ENCODE assay signal across 9 mouse cellular contexts in genomic region chrX:48093555-48093954, GRCm38 (mm10). TPM values are rescaled to one million over a fixed set of nuclear protein-coding genes. Genes with fewer than 3 reads are reported as not detected.
DNase-seq lines count a peak whose midpoint lies in the region; ATAC-seq and TF ChIP-seq lines count a peak whose summit lies in the region.
"Had no signal": no experiment of that assay in that cellular context is flagged by ENCODE, and none has a peak within 500 bp of the region (broad histone marks: within the 10 kb centered on the region; RNA-seq: fewer than 3 reads in every experiment).

No protein-coding gene starts in this region.

- no peak overlapping the region for H3K4me2 ChIP-seq in lung, postnatal 0 days (replicated peaks; ENCODE audit: low read depth, low read length)
- H3K4me2 ChIP-seq in hindbrain, embryonic 13.5 days = no peak overlapping the region
- H3K4me2 ChIP-seq: midbrain, embryonic 12.5 days had no signal

- no peaks in the 10 kb centered on the region for H3K36me3 ChIP-seq in lung, postnatal 0 days (ENCODE audit: insufficient read depth, low read length)
- no peaks in the 10 kb centered on the region for H3K36me3 ChIP-seq in midbrain, embryonic 10.5 days
- H3K36me3 ChIP-seq in hindbrain, embryonic 13.5 days = no peaks in the 10 kb centered on the region
- H3K36me3 ChIP-seq: midbrain, embryonic 12.5 days had no signal

- no peaks in the 10 kb centered on the region for H3K4me1 ChIP-seq in lung, postnatal 0 days (ENCODE audit: insufficient read depth, low read depth, low read length)
- H3K4me1 ChIP-seq in midbrain, embryonic 10.5 days = no peaks in the 10 kb centered on the region
- no peaks in the 10 kb centered on the region for H3K4me1 ChIP-seq in hindbrain, embryonic 13.5 days (replicated peaks)
- H3K4me1 ChIP-seq: midbrain, embryonic 12.5 days had no signal

- 23% methylated on average over 3 of the region's 3 CpGs for WGBS in lung, postnatal 0 days
- 45% methylated on average over 3 of the region's 3 CpGs for WGBS in midbrain, embryonic 10.5 days
- WGBS in hindbrain, embryonic 13.5 days = 49% methylated on average over 3 of the region's 3 CpGs

- no peak for TF ChIP-seq POLR2A in brain, embryonic 14.5 days (IDR thresholded peaks at IDR 0.05; ENCODE audit: borderline replicate concordance, extremely low read depth, insufficient read depth, insufficient read length, poor library complexity, severe bottlenecking)

- H3K27me3 ChIP-seq in lung, postnatal 0 days (replicated peaks; ENCODE audit: insufficient read depth, low read length) = no peaks in the 10 kb centered on the region
- 0 out of 2 replicates have a peak, but pooled peaks cover 5% of the 10 kb centered on the region for H3K27me3 ChIP-seq in midbrain, embryonic 10.5 days (ENCODE audit: low read depth, poor library complexity, severe bottlenecking)
- no peaks in the 10 kb centered on the region for H3K27me3 ChIP-seq in hindbrain, embryonic 13.5 days
- H3K27me3 ChIP-seq: midbrain, embryonic 12.5 days had no signal

- peak; percentile 58 for TF ChIP-seq CTCF in lung, postnatal 0 days (IDR thresholded peaks at IDR 0.05)
- TF ChIP-seq CTCF in brain, embryonic 14.5 days (IDR thresholded peaks at IDR 0.05; ENCODE audit: borderline replicate concordance, extremely low read depth, insufficient read depth, insufficient read length) = peak; percentile 27; the same call in 1 of the 2 replicates

- H3K4me3 ChIP-seq in lung, postnatal 0 days (ENCODE audit: low read depth, low read length) = no peak overlapping the region
- H3K4me3 ChIP-seq in midbrain, embryonic 10.5 days = no peak overlapping the region
- H3K4me3 ChIP-seq in hindbrain, embryonic 13.5 days = no peak overlapping the region
- H3K4me3 ChIP-seq: midbrain, embryonic 12.5 days had no signal

- intact Hi-C loops in heart, postnatal 36 days (cut with DNase I) = no loop called here

- H3K27ac ChIP-seq in lung, postnatal 0 days (ENCODE audit: low read length) = no peak overlapping the region
- no peak overlapping the region for H3K27ac ChIP-seq in midbrain, embryonic 10.5 days (replicated peaks)
- H3K27ac ChIP-seq in hindbrain, embryonic 13.5 days = no peak overlapping the region
- H3K27ac ChIP-seq: midbrain, embryonic 12.5 days had no signal

- peak; percentile 88 for DNase-seq in heart, adult 11 months
- DNase-seq in heart, postnatal 36 days = no peak
- peak; percentile 21 for DNase-seq in lung, postnatal 0 days (ENCODE audit: low spot score)
- no peak for DNase-seq in lung, postnatal 25 days (ENCODE audit: low spot score)
- no peak for DNase-seq in brain, embryonic 14.5 days (ENCODE audit: low read depth)
- DNase-seq in thymus, postnatal 14 days = peak; percentile 40
- DNase-seq in midbrain, embryonic 10.5 days (ENCODE audit: low spot score) = no peak

- H3K9ac ChIP-seq in lung, postnatal 0 days (replicated peaks; ENCODE audit: low read depth) = no peak overlapping the region
- H3K9ac ChIP-seq in hindbrain, embryonic 13.5 days = no peak overlapping the region
- H3K9ac ChIP-seq: midbrain, embryonic 12.5 days had no signal

- ATAC-seq in lung, postnatal 0 days = peak; percentile 43; the same call in 1 of the 2 replicates
- ATAC-seq in hindbrain, embryonic 13.5 days (ENCODE audit: low FRiP score) = no peak

- no peaks in the 10 kb centered on the region for H3K9me3 ChIP-seq in lung, postnatal 0 days (ENCODE audit: low read length)
- H3K9me3 ChIP-seq in midbrain, embryonic 10.5 days (replicated peaks) = no peaks in the 10 kb centered on the region
- H3K9me3 ChIP-seq in hindbrain, embryonic 13.5 days = no peaks in the 10 kb centered on the region
- H3K9me3 ChIP-seq: midbrain, embryonic 12.5 days had no signal

- TF ChIP-seq EP300 in lung, postnatal 0 days (IDR thresholded peaks at IDR 0.05) = no peak

RNA-seq across cellular contexts. Expression of gene Xpnpep2, which starts 15.0 kb away (rescaled TPM):
- total RNA-seq in heart, postnatal 36 days (2021) = 1 to 10 TPM; 1.6 to 2.8 TPM
- polyA plus RNA-seq in lung, postnatal 0 days (2015; fragmentation: Nextera tagmentation; extraction: Ambion mirVana) = 0.54 and 0.64 TPM in 2 replicates
- polyA plus RNA-seq in brain, embryonic 14.5 days (2012; rRNA removed) = 0.53 and 0.90 TPM in 2 replicates
- 1.9 and 2.2 TPM in 2 replicates for polyA plus RNA-seq in midbrain, embryonic 10.5 days (2016; fragmentation: Nextera tagmentation; extraction: Ambion mirVana)
- 0.69 and 0.78 TPM in 2 replicates for polyA plus RNA-seq in hindbrain, embryonic 13.5 days (2015; fragmentation: Nextera tagmentation; extraction: Ambion mirVana)

RNA-seq across cellular contexts. Expression of gene Sash3, which starts 52.7 kb away (rescaled TPM):
- 1 to 10 TPM; 1.6 TPM for total RNA-seq in heart, postnatal 36 days (2021)
- 4.5 and 4.8 TPM in 2 replicates for polyA plus RNA-seq in lung, postnatal 0 days (2015; fragmentation: Nextera tagmentation; extraction: Ambion mirVana)
- 0.83 and 1.0 TPM in 2 replicates for polyA plus RNA-seq in brain, embryonic 14.5 days (2012; rRNA removed)
- 1.3 and 1.5 TPM in 2 replicates for polyA plus RNA-seq in midbrain, embryonic 10.5 days (2016; fragmentation: Nextera tagmentation; extraction: Ambion mirVana)
- polyA plus RNA-seq in hindbrain, embryonic 13.5 days (2015; fragmentation: Nextera tagmentation; extraction: Ambion mirVana) = 1.1 and 1.3 TPM in 2 replicates

RNA-seq across cellular contexts. Expression of gene Apln, which starts 58.9 kb away (rescaled TPM):
- total RNA-seq in heart, postnatal 36 days (2021) = 10 to 100 TPM in 1 of 2 experiments, 1 to 10 TPM in 1; 8.4 to 14.5 TPM
- polyA plus RNA-seq in lung, postnatal 0 days (2015; fragmentation: Nextera tagmentation; extraction: Ambion mirVana) = 12.7 and 12.9 TPM in 2 replicates
- 5.3 and 6.8 TPM in 2 replicates for polyA plus RNA-seq in brain, embryonic 14.5 days (2012; rRNA removed)
- 4.1 and 5.2 TPM in 2 replicates for polyA plus RNA-seq in midbrain, embryonic 10.5 days (2016; fragmentation: Nextera tagmentation; extraction: Ambion mirVana)
- 2.9 and 3.1 TPM in 2 replicates for polyA plus RNA-seq in hindbrain, embryonic 13.5 days (2015; fragmentation: Nextera tagmentation; extraction: Ambion mirVana)

Comparison
In these comparisons a context has a peak if more than half of its experiments do, and no peak if none do; other contexts are left out.
1. DNase-seq: peak in heart, adult 11 months (single experiment), lung, postnatal 0 days (single experiment) and thymus, postnatal 14 days (single experiment); none in heart, postnatal 36 days (0 of 2), lung, postnatal 25 days (single experiment), brain, embryonic 14.5 days (single experiment) and midbrain, embryonic 10.5 days (single experiment).